Mouse (Mus musculus) embryonic fibroblast, embryonic 13.5 days (primary cell): Measurements from ENCODE around the gene Vsig4.

ENCODE experiments used
- CTCF ChIP-seq: IDR thresholded peaks from 2 replicates; pipeline ENCODE4 v1.5.1; 2011; ENCODE audit warnings: mild to moderate bottlenecking, control low read depth, low read length, moderate library complexity, borderline replicate concordance; ENCODE audit not compliant: insufficient read depth
- POLR2A ChIP-seq: IDR thresholded peaks from 2 replicates; pipeline ENCODE4 v1.6.1; 2011; ENCODE audit warnings: low read depth, mild to moderate bottlenecking, control low read depth, low read length, moderate library complexity

DNA sequence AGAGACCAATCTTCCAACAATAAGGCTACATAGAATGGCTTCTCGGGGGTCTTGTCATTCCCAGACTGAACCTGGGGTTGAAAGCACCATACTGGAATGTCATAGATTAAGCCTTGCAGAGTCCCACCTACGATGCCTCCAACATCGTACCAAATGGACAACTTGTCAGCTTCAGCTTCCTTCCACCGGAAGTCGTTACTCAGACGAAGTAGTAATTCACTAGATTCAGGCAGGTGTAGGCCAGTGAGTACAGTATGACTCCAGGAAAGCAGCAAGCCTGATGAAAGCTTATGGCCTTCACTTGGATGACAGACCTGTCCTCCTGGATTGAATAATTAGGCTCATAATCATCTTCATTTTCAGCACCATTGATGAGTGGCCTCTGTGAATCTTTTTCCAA is 69.0 kb downstream of the Vsig4 start:
- TF ChIP-seq POLR2A = no peak
- no peak for TF ChIP-seq CTCF
